Mouse (Mus musculus) liver, adult 2 months (tissue): Measurements from ENCODE around the gene Pde4a.
A peak's percentile ranks its signal among the peaks of the same experiment; 100 is the strongest.

Experiments used
- CTCF ChIP-seq: fragments of 200-500 bp; IDR thresholded peaks from 2 replicates; pipeline ENCODE4 v1.5.1; 2011; ENCODE audit warnings: low read depth, low read length, control low read depth
- POLR2A ChIP-seq: fragments of 200-500 bp; IDR thresholded peaks from 2 replicates; pipeline ENCODE4 v1.6.1; 2011; ENCODE audit warnings: low read length, control low read depth; ENCODE audit not compliant: insufficient read depth; ENCODE audit errors: extremely low read depth

DNA sequence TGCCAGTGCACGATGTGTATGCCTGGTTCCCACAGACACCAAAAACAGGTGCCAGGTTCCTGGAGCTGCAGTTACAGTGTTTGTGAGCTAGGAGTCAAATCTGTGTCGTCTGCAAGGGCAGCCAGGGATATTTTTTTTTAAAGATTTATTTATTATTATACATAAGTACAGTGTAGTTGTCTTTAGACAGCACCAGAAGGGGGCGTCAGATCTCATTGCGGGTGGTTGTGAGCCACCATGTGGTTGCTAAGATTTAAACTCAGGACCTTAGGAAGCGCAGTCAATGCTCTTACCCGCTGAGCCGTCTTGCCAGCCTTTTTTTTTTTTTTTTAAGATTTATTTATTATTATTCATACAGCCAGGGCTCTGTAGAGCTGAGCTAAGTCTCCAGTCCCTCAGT, 24.4 kb downstream of the Pde4a start:
- no peak for TF ChIP-seq POLR2A
- TF ChIP-seq CTCF, result peak; percentile 8; the same call in 1 of the 2 replicates
